Mouse (Mus musculus): ENCODE data around the gene Ephb2.

Ephb2 gene

GRCm38 (mm10) chr4:136800366-136800765 lies 35.4 kb downstream of the Ephb2 start:
- no peak for DNase-seq

- no peak for DNase-seq
Observed at GRCm38 (mm10) chr4:136797677-136798569, 37.9 kb downstream of the Ephb2 start.

- peak; percentile 76 for DNase-seq
Observed at GRCm38 (mm10) chr4:136793320-136793719, 42.5 kb downstream of the Ephb2 start.

- DNase-seq = peak; percentile 65
Observed at GRCm38 (mm10) chr4:136789821-136790220, 46.0 kb downstream of the Ephb2 start.

GRCm38 (mm10) chr4:136787357-136787756 lies 48.4 kb downstream of the Ephb2 start:
- DNase-seq = no peak

- DNase-seq = no peak
Observed at GRCm38 (mm10) chr4:136786453-136787276, 49.1 kb downstream of the Ephb2 start.

GRCm38 (mm10) chr4:136783552-136784150 lies 52.1 kb downstream of the Ephb2 start:
- no peak for DNase-seq

- DNase-seq = peak; percentile 61
Observed at GRCm38 (mm10) chr4:136782579-136782925, 53.2 kb downstream of the Ephb2 start.

GRCm38 (mm10) chr4:136781868-136782578 lies 53.8 kb downstream of the Ephb2 start:
- peak; percentile 60 for DNase-seq

- DNase-seq = no peak
Observed at GRCm38 (mm10) chr4:136780201-136780895, 55.4 kb downstream of the Ephb2 start.

- no peak for DNase-seq
Observed at GRCm38 (mm10) chr4:136779156-136779555, 56.6 kb downstream of the Ephb2 start.

GRCm38 (mm10) chr4:136776471-136776892 lies 59.3 kb downstream of the Ephb2 start:
- no peak for DNase-seq

GRCm38 (mm10) chr4:136775903-136776302 lies 59.9 kb downstream of the Ephb2 start:
- no peak for DNase-seq

- DNase-seq = no peak
Observed at GRCm38 (mm10) chr4:136774201-136774600, 61.6 kb downstream of the Ephb2 start.

GRCm38 (mm10) chr4:136772952-136773584 lies 62.7 kb downstream of the Ephb2 start:
- no peak for DNase-seq

GRCm38 (mm10) chr4:136772318-136772717 lies 63.5 kb downstream of the Ephb2 start:
- DNase-seq = no peak

GRCm38 (mm10) chr4:136770718-136771117 lies 65.1 kb downstream of the Ephb2 start:
- no peak for DNase-seq

GRCm38 (mm10) chr4:136768499-136768898 lies 67.3 kb downstream of the Ephb2 start:
- DNase-seq = no peak

- no peak for DNase-seq
Observed at GRCm38 (mm10) chr4:136765080-136765479, 70.7 kb downstream of the Ephb2 start.

- DNase-seq = no peak
Observed at GRCm38 (mm10) chr4:136763349-136763748, 72.4 kb downstream of the Ephb2 start.

GRCm38 (mm10) chr4:136761713-136762380 lies 73.9 kb downstream of the Ephb2 start:
- DNase-seq = no peak
